Mouse (Mus musculus) embryonic facial prominence, embryonic 12.5 days (tissue): Measurements from ENCODE around the gene Dusp15. TPM values are rescaled to one million over a fixed set of nuclear protein-coding genes. Genes with fewer than 3 reads are reported as not detected.

Source experiments
- ATAC-seq: fragments of 200-750 bp; cut with Nextera tagmentation; 2 replicates; pipeline ENCODE4 v1.8.0; 2017; ENCODE audit not compliant: insufficient number of reproducible peaks, insufficient read depth, low FRiP score, low TSS enrichment
- H3K27ac ChIP-seq: fragments of 300-500 bp; sonication (generic); 2 replicates; pipeline ENCODE4 v1.5.1; 2016; ENCODE audit warnings: mild to moderate bottlenecking
- H3K27me3 ChIP-seq: fragments of 300-500 bp; sonication (generic); 2 replicates; pipeline ENCODE4 v1.6.1; 2016; ENCODE audit warnings: mild to moderate bottlenecking, moderate library complexity
- H3K36me3 ChIP-seq: fragments of 300-500 bp; sonication (generic); 2 replicates; pipeline ENCODE4 v1.6.1; 2016; ENCODE audit warnings: mild to moderate bottlenecking
- H3K4me1 ChIP-seq: fragments of 300-500 bp; sonication (generic); 2 replicates; pipeline ENCODE4 v1.6.1; 2016
- H3K4me2 ChIP-seq: fragments of 300-500 bp; sonication (generic); replicated peaks from 2 replicates; pipeline ENCODE4 v1.6.1; 2016; ENCODE audit warnings: mild to moderate bottlenecking, moderate library complexity
- H3K4me3 ChIP-seq: fragments of 300-500 bp; sonication (generic); 2 replicates; pipeline ENCODE4 v1.5.1; 2016; ENCODE audit warnings: mild to moderate bottlenecking
- H3K9ac ChIP-seq: fragments of 300-500 bp; sonication (generic); 2 replicates; pipeline ENCODE4 v1.6.1; 2016; ENCODE audit warnings: mild to moderate bottlenecking, moderate library complexity
- H3K9me3 ChIP-seq: fragments of 300-500 bp; sonication (generic); 2 replicates; pipeline ENCODE4 v1.6.1; 2016; ENCODE audit warnings: mild to moderate bottlenecking, moderate library complexity
- WGBS: fragments of 180-500 bp; shearing (Covaris S2); methylation state at CpG from one replicate; pipeline ENCODE4 v1.1.7; 2016; 5-methylcytosine and 5-hydroxymethylcytosine counted together
- polyA plus RNA-seq: library from polyadenylated mRNA; unstranded; fragments of >200 nt; fragmentation: Nextera tagmentation; extraction: Ambion mirVana; gene quantifications from 2 replicates; pipeline ENCODE4 v1.2.1, GENCODE M21; 2016

The Dusp15 gene
- polyA plus RNA-seq, 1 experiment from 2014 or later: 0.90 TPM

DNA sequence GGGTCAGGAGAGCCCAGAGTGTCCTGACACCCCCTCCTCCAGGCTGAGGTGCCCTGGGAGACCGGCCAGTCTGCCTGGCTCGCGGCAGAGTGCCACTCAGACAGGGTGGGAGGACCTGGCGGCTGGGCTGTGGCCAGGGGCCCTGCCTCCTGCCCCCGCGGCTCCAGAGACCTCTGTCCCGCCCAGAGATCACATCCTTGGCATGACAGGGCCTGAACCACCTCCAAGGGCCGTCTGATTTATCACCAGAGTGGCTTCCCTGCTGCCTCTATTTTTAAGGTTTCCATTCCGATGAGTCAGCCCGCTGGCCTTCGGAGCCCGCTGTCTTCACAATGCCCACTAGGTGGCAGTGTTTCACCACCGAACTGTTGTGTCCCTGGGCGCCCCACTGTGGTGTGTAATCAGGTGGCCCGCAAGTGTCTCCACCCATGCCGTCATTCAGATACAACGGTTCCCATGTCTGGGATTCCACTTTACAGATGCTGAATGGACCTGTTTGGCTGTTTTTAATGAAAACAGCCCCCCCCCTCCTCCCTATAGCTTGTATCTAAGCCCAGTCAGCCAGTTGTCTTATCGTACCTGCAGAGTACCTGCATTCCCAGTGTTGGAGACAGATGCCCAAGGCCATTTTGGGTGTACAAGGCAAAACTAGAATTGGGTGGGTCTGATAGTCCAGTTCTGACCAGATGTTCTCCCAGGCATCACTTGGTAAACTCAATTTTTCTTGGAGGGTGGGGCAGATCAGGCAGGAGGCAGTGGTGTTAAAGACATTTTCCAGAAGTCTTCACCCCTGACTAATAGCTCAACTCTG, 37.0 kb downstream of the Dusp15 start:
- WGBS: 4% methylated on average over 18 of the region's 18 CpGs
- peak overlapping the region; percentile 37 for H3K4me2 ChIP-seq
- no peaks in the 10 kb centered on the region for H3K9me3 ChIP-seq
- peaks cover 41% of the 10 kb centered on the region for H3K27me3 ChIP-seq
- H3K4me3 ChIP-seq: no peak overlapping the region
- no peaks in the 10 kb centered on the region for H3K36me3 ChIP-seq
- peaks cover 11% of the 10 kb centered on the region; the same call in 1 of the 2 replicates for H3K4me1 ChIP-seq
- no peak overlapping the region for H3K27ac ChIP-seq
- H3K9ac ChIP-seq: peak overlapping the region; percentile 1; the same call in 1 of the 2 replicates
- ATAC-seq: no peak

DNA sequence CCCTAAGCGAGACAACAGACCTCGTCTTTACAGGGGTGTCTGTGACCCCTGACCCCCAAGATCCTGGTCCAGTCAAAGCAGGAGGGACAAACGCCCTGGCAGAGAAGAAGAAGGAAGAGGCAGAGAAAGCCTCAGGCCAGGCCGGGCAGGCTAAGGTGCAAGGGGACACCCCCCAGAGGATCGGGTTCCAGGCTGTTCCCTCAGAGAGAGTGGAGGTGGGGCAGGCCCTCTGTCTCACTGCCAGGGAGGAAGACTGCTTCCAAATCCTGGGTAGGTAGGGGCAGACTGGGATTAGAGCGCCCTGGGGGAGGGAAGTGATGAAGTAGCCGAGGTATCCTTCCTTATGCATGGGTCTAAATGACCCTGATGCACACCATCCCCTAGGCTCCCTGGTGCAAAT, 38.0 kb downstream of the Dusp15 start:
- Histone ChIP-seq H3K27me3 (peaks cover 41% of the 10 kb centered on the region), H3K4me2 (no peak overlapping the region), H3K9ac (no peak overlapping the region), H3K9me3 (no peaks in the 10 kb centered on the region), H3K4me1 (peaks cover 11% of the 10 kb centered on the region; the same call in 1 of the 2 replicates), H3K27ac (no peak overlapping the region), H3K4me3 (no peak overlapping the region), H3K36me3 (no peaks in the 10 kb centered on the region)
- WGBS: 13% methylated on average over 7 of the region's 7 CpGs
- no peak for ATAC-seq

DNA sequence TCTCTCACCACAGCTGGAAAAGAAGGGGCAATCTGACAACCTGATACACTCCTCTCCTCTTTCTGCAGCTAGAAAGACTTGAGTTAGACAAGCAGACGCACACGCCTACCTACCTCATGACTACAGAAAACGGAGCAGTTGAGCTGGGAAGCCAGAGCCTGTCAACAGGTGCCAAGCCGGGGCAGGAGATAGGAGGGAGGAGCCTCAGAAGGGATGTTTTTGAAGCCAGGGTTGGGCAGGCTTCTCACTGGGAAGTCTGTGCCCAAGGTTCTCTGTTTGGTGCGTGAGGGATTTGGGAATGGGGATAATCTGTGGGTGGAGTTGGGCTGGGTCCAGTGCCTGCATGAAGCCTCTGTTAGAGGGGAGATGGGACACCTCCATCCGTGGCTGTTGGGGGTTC, 40.1 kb downstream of the Dusp15 start:
- no peaks in the 10 kb centered on the region for H3K9me3 ChIP-seq
- no peak overlapping the region for H3K9ac ChIP-seq
- 32% methylated on average over 6 of the region's 6 CpGs for WGBS
- H3K27me3 ChIP-seq: peaks cover 41% of the 10 kb centered on the region
- peaks cover 24% of the 10 kb centered on the region; the same call in 1 of the 2 replicates for H3K4me1 ChIP-seq
- no peak for ATAC-seq
- H3K27ac ChIP-seq: no peak overlapping the region
- no peak overlapping the region for H3K4me3 ChIP-seq
- no peaks in the 10 kb centered on the region for H3K36me3 ChIP-seq
- H3K4me2 ChIP-seq: no peak overlapping the region

DNA sequence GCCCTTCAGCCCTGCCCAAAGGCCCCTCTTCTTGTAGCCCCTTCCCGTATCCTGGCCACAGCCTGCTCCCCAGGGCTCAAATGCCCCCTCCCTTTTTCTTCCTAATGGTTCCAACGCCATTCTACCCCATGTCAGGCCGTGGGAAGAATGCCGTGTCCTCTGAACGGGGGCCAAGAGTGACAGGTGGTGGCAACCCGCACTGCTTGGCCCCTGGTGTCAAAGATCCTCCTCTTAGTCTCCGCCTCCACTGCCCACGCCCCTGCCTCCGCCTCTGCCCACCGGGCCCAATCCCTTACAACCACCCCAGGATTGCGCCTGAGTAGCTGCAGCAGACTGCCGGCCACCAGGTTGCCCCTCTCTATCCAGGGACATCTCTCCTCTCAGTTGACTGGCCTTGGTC, 40.5 kb downstream of the Dusp15 start, which contains the start of gene Mylk2:
Gene Mylk2, plus strand, starts transcription at position 322 of the 400 bp plus-strand sequence.
- H3K27ac ChIP-seq: no peak within 1 kb of the TSS
- no peaks in the 10 kb centered on the region for H3K36me3 ChIP-seq
- H3K4me2 ChIP-seq: no peak within 1 kb of the TSS
- H3K9ac ChIP-seq: no peak within 1 kb of the TSS
- no peak within 1 kb of the TSS for H3K4me3 ChIP-seq
- peaks cover 28% of the 10 kb centered on the region; the same call in 1 of the 2 replicates for H3K4me1 ChIP-seq
- ATAC-seq: no peak
- 27% methylated on average over 12 of the region's 12 CpGs for WGBS
- peaks cover 41% of the 10 kb centered on the region for H3K27me3 ChIP-seq
- no peaks in the 10 kb centered on the region for H3K9me3 ChIP-seq

DNA sequence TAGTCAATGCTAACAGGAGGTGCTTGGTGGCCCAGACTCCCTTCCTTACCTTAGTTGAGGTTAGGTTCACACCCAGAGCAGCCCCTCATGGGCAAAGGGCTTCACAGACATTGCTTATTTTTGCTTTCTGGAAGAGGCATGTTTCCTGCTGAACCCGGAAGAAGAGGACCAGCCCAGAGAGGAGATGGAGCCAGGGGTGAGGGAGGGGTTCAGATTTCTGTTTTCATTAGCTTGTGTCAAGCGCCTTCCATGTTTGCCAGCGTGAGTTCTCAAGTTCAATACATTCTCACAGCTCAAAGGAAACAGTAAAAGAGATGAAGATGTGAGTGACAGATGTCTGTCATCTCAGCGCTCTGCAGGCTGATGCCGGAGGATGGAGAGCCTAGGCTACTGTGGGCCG, 41.6 kb downstream of the Dusp15 start:
- H3K4me3 ChIP-seq: no peak overlapping the region
- peaks cover 39% of the 10 kb centered on the region for H3K27me3 ChIP-seq
- no peak overlapping the region for H3K27ac ChIP-seq
- no peak for ATAC-seq
- H3K4me2 ChIP-seq: no peak overlapping the region
- no peaks in the 10 kb centered on the region for H3K36me3 ChIP-seq
- H3K9ac ChIP-seq: no peak overlapping the region
- no peaks in the 10 kb centered on the region for H3K9me3 ChIP-seq
- 74% methylated on average over 6 of the region's 6 CpGs for WGBS
- peaks cover 36% of the 10 kb centered on the region for H3K4me1 ChIP-seq

DNA sequence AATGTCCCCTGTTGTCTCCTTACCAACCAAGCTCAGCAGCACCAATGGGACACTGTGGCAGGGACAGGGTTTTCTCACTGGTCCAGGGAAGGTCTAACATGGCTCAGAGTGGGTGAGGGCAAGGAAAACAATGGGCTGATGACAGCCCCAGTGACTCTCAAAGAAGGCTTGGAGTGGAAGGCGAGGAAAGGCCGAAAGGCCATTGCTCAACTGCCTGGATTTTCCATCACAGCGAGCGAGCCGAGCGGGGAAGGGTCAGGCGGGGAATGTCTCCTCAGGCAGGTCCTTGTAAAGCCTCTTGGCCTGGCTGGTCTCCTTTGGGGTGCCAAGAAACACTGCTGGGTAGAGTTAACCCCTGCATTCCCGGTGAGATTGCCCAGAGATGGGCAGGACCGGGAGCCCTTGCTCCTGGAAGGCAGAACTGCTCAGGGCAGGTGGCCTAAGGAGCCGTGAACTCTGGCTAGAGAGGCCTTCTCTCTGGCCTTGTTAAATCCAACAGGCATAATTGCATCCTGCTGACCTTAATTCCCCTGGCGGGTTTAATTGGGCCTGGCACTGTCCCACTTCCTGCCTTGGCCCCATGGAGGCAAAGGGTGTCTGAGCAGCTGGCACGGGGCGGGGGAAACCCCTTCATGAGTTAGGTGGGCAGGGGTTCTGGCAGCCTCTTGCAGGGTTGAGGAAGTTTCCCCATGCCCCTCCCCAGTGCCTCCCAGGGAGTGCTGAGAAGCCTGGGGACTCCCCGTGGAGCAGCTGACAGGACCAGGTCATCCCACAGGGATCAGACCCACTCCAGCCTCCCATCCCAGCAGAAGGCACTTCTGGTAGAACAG, 44.2 kb downstream of the Dusp15 start:
- Histone ChIP-seq H3K36me3 (no peaks in the 10 kb centered on the region), H3K4me1 (peaks cover 36% of the 10 kb centered on the region), H3K9ac (no peak overlapping the region), H3K27me3 (peaks cover 21% of the 10 kb centered on the region), H3K9me3 (no peaks in the 10 kb centered on the region), H3K4me3 (no peak overlapping the region), H3K27ac (no peak overlapping the region), H3K4me2 (no peak overlapping the region)
- 42% methylated on average over 14 of the region's 14 CpGs for WGBS
- no peak for ATAC-seq

DNA sequence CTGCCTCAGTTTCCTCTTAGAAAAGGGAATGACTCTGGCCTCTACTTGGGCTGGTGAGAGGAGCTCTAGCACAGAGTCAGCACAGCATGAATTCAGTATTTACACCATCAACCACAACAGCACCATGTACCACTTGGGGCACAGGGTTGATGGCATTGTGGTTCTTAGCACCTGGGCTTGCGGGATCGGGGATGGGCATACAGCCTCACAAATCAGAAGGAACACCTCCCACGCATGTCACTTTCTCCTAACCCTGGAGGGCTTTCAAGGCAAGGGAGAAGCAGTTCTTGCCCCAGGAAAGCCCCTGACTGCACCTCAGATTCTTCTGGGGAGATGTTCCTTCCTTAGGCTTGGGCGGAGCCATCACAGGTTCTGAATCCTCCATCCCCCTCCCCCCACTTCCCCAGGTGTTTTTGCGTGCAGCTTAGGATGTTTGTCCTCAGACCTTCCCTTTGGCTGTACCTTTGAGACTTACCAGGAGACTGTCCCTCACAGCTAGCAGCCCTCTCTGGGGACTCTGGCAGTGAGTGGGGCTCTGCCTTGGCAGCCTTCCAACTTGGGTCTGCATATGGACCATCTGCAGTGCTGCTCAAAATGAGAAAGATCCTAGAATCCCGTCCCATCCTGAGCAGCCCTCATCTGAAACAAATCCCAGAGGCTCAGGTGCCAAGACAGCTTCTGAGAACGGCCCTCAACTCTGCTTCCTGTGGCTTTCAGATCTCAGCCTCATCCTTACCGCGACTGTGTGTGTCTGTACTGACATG, 45.0 kb downstream of the Dusp15 start:
- Histone ChIP-seq H3K4me2 (no peak overlapping the region), H3K27me3 (peaks cover 13% of the 10 kb centered on the region), H3K9ac (no peak overlapping the region), H3K4me1 (peaks cover 37% of the 10 kb centered on the region), H3K4me3 (no peak overlapping the region), H3K27ac (no peak overlapping the region), H3K9me3 (no peaks in the 10 kb centered on the region), H3K36me3 (no peaks in the 10 kb centered on the region)
- 58% methylated on average over 9 of the region's 9 CpGs for whole genome bisulfite sequencing
- no peak for ATAC-seq

DNA sequence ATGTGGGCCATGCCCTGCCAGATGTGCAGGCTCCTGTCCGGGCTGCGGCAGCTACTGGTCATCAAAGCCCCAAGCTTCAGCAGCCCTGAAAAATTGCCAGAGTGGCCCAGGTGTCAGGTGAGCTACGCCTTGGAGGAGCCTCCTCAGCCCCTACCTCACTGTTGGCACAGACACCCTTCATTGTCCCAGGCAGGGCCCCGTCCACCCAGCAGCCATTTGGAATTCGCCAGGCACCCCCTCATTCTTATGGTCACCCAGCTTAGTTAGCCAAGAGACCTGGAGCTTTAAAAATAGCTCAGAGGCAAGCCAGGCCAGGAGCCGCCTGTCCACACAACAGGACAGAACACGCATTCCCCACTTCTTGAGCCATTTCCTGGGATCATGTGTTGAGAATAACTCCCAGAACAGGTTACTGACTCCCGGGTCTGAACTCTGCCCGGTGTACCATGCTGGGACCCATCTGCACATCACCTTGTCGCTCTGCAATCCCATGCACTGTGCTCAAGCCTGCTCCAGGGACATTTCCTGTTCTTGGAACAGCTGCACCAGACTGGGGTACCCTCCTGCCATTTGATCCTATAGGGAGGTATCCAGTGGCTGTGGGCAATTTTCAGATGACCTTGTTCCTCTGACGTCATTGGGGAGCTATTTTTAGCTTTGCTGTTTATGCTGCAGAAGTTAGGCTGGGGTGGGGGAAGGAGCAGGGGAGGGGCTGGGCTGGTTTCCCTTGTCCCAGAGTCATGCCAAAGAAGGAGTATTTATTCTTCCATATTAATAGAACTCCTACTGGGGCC, 46.3 kb downstream of the Dusp15 start:
- Histone ChIP-seq H3K4me2 (no peak overlapping the region), H3K9ac (no peak overlapping the region), H3K27ac (peak overlapping the region; percentile 13; the same call in 1 of the 2 replicates), H3K9me3 (no peaks in the 10 kb centered on the region), H3K4me1 (peaks cover 37% of the 10 kb centered on the region), H3K36me3 (no peaks in the 10 kb centered on the region), H3K27me3 (peaks cover under 1% of the 10 kb centered on the region; the same call in 1 of the 2 replicates), H3K4me3 (no peak overlapping the region)
- ATAC-seq: no peak
- 44% methylated on average over 11 of the region's 11 CpGs for WGBS

DNA sequence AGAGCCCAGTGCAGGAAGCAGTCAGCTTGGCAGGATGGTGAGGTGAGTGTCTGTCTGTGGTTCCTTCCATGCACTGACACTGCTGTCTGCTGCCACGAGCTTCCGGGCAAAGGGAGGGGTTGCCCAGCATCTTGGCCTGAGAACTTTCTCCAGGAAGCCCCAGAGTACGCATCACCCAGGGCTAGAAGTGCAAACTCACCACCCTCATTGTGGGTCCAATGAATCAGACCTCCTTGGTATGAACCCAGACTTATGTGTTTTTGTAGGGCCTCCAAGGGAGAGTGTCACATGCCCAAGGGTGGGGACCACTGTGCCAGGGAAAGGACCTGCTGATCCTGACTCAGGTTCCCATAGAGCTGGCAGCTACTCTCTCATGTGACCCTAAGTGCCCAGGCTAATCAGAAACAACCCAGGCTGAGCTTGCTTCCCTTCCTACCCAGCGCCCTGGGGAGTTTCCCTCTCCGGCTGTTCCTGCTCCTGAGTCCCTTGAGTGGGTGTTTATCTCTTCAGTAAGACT, 47.3 kb downstream of the Dusp15 start:
- Histone ChIP-seq H3K9me3 (no peaks in the 10 kb centered on the region), H3K4me2 (no peak overlapping the region), H3K4me1 (peaks cover 37% of the 10 kb centered on the region), H3K9ac (no peak overlapping the region), H3K36me3 (no peaks in the 10 kb centered on the region), H3K27ac (no peak overlapping the region), H3K27me3 (no peaks in the 10 kb centered on the region), H3K4me3 (no peak overlapping the region)
- no peak for ATAC-seq
- 62% methylated on average over 5 of the region's 5 CpGs for WGBS

DNA sequence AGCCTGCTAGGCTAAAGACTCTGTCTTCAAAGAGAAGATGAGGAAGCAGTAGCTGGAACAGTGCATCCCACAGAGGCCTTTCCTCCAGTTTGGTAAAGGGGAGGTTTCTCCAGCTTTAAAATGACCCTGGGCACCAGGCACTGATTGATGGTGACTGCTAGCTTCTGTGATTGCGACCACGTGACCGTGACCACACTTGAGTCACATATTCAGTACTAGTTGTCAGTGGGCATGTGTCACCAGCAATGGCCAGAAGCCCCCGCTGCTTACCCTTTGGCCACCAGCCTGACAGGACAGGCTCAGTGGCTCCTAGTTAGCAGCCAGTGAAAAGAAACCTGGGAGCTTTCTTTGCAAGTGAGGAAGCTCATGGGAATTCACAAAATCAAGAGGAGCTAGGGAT, 47.9 kb downstream of the Dusp15 start:
- Histone ChIP-seq H3K27ac (no peak overlapping the region), H3K36me3 (no peaks in the 10 kb centered on the region), H3K4me3 (no peak overlapping the region), H3K4me1 (peaks cover 37% of the 10 kb centered on the region), H3K27me3 (no peaks in the 10 kb centered on the region), H3K9ac (no peak overlapping the region), H3K4me2 (no peak overlapping the region), H3K9me3 (no peaks in the 10 kb centered on the region)
- 75% methylated on average over 4 of the region's 4 CpGs for WGBS
- ATAC-seq: no peak
